Mouse (Mus musculus) ES-E14 (cell line): ENCODE data around the gene Tshz3.

Experiments
- MAFK ChIP-seq: IDR thresholded peaks from 2 replicates; pipeline ENCODE4 v1.6.1; 2014; ENCODE audit warnings: mild to moderate bottlenecking, low read depth, low read length, inconsistent platforms; ENCODE audit not compliant: insufficient read depth
- ZC3H11A ChIP-seq: IDR thresholded peaks from 2 replicates; pipeline ENCODE4 v1.6.1; 2012; ENCODE audit warnings: low read depth, mild to moderate bottlenecking, inconsistent platforms, low read length, borderline replicate concordance

DNA sequence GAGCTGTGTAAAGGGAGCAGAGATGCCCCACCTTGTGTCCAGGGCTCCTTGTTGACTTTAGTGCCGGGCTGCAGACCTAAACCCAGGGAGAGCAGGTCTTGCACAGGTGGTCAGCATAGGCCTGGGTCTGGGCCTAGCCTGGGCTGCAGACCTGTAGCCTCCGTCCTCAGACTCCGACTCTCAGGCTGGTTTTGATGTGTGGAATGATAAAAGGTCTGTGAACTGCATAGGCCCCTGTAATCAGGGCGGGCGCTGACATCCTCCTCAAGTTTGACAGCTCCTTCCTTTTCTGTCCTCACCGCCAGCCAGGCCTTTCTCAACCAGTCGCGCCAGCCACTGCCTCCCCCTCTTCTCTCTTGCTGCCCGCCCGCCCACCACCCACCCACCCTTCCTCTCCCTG lies 8.7 kb downstream of the Tshz3 start:
- TF ChIP-seq MAFK (no peak), ZC3H11A (no peak)
